Mouse (Mus musculus): Measurements from ENCODE around the gene Zfp661. TPM values are rescaled to one million over a fixed set of nuclear protein-coding genes. Genes with fewer than 3 reads are reported as not detected.

Gene Zfp661
- polyA plus RNA-seq, 1 experiment, result 4.1 TPM

GRCm38 (mm10) chr2:127624786-127625185 lies 37.9 kb upstream of the Zfp661 start:
- 0 out of 2 replicates have a peak, but pooled peaks cover 1% of the 10 kb centered on the region for H3K27me3 ChIP-seq (replicated peaks; ENCODE audit: control insufficient read depth, insufficient read depth, low read length)
- DNase-seq, result no peak
- H3K4me3 ChIP-seq (ENCODE audit: insufficient read depth, low read depth, low read length), result no peak overlapping the region
- WGBS, result 96% methylated on average over 2 of the region's 2 CpGs
- peaks cover 4% of the 10 kb centered on the region; the same call in 1 of the 2 replicates for H3K4me1 ChIP-seq (ENCODE audit: control insufficient read depth, insufficient read depth, low read length)
- no peak for TF ChIP-seq POLR2A (IDR thresholded peaks at IDR 0.05; ENCODE audit: low read depth, low read length)
- TF ChIP-seq CTCF (conservative IDR thresholded peaks at IDR 0.05; ENCODE audit: insufficient read depth, insufficient read length, low read depth, low read length), result no peak
- H3K36me3 ChIP-seq (ENCODE audit: control insufficient read depth, insufficient read depth, low read length), result no peaks in the 10 kb centered on the region
- H3K27ac ChIP-seq (ENCODE audit: insufficient read depth, low read depth, low read length), result peak overlapping the region; percentile 94

- Histone ChIP-seq H3K27me3 (replicated peaks; ENCODE audit: control insufficient read depth, insufficient read depth, low read length) (0 out of 2 replicates have a peak, but pooled peaks cover 1% of the 10 kb centered on the region), H3K36me3 (ENCODE audit: control insufficient read depth, insufficient read depth, low read length) (no peaks in the 10 kb centered on the region), H3K4me3 (ENCODE audit: insufficient read depth, low read depth, low read length) (no peak overlapping the region), H3K27ac (ENCODE audit: insufficient read depth, low read depth, low read length) (no peak overlapping the region), H3K4me1 (ENCODE audit: control insufficient read depth, insufficient read depth, low read length) (peaks cover 10% of the 10 kb centered on the region; the same call in 1 of the 2 replicates)
- no peak for DNase-seq
- 43% methylated on average over 3 of the region's 3 CpGs for WGBS
- TF ChIP-seq POLR2A (IDR thresholded peaks at IDR 0.05; ENCODE audit: low read depth, low read length) (no peak), CTCF (conservative IDR thresholded peaks at IDR 0.05; ENCODE audit: insufficient read depth, insufficient read length, low read depth, low read length) (no peak)
Observed at GRCm38 (mm10) chr2:127622065-127622464, 35.2 kb upstream of the Zfp661 start.

DNA sequence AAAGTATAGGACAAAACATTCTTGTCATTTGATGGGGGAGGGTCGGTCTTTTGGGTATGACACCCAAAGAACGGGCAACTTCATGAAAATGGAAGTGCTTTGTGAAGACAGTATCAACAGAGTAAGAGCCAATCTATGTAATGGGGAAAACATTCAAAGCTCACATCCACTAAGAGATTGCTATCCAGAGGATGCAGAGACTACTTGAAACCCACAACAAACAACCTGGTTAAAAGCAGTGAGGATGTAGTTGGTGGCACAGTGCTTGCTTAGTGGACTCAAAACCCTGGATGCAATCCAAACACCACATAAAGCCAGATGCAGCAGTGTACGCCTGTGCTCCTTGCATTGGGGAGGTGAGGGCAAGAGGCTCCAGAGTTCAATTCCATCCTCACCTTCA lies 32.4 kb upstream of the Zfp661 start:
- WGBS, result 87% methylated on average over 3 of the region's 3 CpGs

GRCm38 (mm10) chr2:127612288-127612687 lies 25.4 kb upstream of the Zfp661 start:
- TF ChIP-seq CTCF (conservative IDR thresholded peaks at IDR 0.05; ENCODE audit: insufficient read depth, insufficient read length, low read depth, low read length), result no peak
- TF ChIP-seq POLR2A (IDR thresholded peaks at IDR 0.05; ENCODE audit: low read depth, low read length), result no peak
- Histone ChIP-seq H3K27me3 (replicated peaks; ENCODE audit: control insufficient read depth, insufficient read depth, low read length) (no peaks in the 10 kb centered on the region), H3K4me3 (ENCODE audit: insufficient read depth, low read depth, low read length) (no peak overlapping the region), H3K4me1 (ENCODE audit: control insufficient read depth, insufficient read depth, low read length) (peaks cover 3% of the 10 kb centered on the region; the same call in 1 of the 2 replicates), H3K36me3 (ENCODE audit: control insufficient read depth, insufficient read depth, low read length) (no peaks in the 10 kb centered on the region), H3K27ac (ENCODE audit: insufficient read depth, low read depth, low read length) (peak overlapping the region; percentile 32; the same call in 1 of the 2 replicates)
- WGBS, result 94% methylated on average over 4 of the region's 4 CpGs
- no peak for DNase-seq

More for the DNA sequence above, 32.4 kb upstream of the Zfp661 start:
- Histone ChIP-seq H3K27me3 (replicated peaks; ENCODE audit: control insufficient read depth, insufficient read depth, low read length) (0 out of 2 replicates have a peak, but pooled peaks cover 1% of the 10 kb centered on the region), H3K4me1 (ENCODE audit: control insufficient read depth, insufficient read depth, low read length) (peaks cover 6% of the 10 kb centered on the region; the same call in 1 of the 2 replicates), H3K4me3 (ENCODE audit: insufficient read depth, low read depth, low read length) (no peak overlapping the region), H3K27ac (ENCODE audit: insufficient read depth, low read depth, low read length) (peak overlapping the region; percentile 52; the same call in 1 of the 2 replicates), H3K36me3 (ENCODE audit: control insufficient read depth, insufficient read depth, low read length) (no peaks in the 10 kb centered on the region)
- TF ChIP-seq CTCF (conservative IDR thresholded peaks at IDR 0.05; ENCODE audit: insufficient read depth, insufficient read length, low read depth, low read length), result no peak
- TF ChIP-seq POLR2A (IDR thresholded peaks at IDR 0.05; ENCODE audit: low read depth, low read length), result no peak
- no peak for DNase-seq

DNA sequence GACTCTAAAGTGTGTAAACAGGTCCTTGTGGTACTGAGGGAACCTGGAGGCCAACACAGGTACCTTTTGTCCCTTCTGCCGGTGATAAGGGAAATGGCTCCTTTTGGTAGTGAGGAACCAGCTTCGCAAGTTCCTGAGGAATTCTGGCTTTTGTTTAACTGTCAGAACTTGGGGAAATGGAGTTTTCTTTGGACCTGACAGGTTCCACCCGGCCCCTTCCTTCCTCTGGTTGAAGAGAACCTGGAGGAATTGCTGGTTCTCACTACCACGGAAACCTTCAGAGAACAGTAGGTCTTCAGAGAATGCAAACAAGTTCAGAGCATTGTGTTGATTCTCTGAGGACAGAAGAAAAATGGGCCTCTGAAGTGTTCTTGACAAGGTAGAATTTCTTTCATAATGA lies 24.5 kb upstream of the Zfp661 start:
- TF ChIP-seq POLR2A (IDR thresholded peaks at IDR 0.05; ENCODE audit: low read depth, low read length) (no peak), CTCF (conservative IDR thresholded peaks at IDR 0.05; ENCODE audit: insufficient read depth, insufficient read length, low read depth, low read length) (no peak)
- peaks cover 3% of the 10 kb centered on the region; the same call in 1 of the 2 replicates for H3K4me1 ChIP-seq (ENCODE audit: control insufficient read depth, insufficient read depth, low read length)
- H3K27me3 ChIP-seq (replicated peaks; ENCODE audit: control insufficient read depth, insufficient read depth, low read length), result no peaks in the 10 kb centered on the region
- no peak overlapping the region for H3K4me3 ChIP-seq (ENCODE audit: insufficient read depth, low read depth, low read length)
- 72% methylated on average over 4 of the region's 4 CpGs for WGBS
- DNase-seq, result peak; percentile 69
- H3K36me3 ChIP-seq (ENCODE audit: control insufficient read depth, insufficient read depth, low read length), result no peaks in the 10 kb centered on the region
- H3K27ac ChIP-seq (ENCODE audit: insufficient read depth, low read depth, low read length), result peak overlapping the region; percentile 61; the same call in 1 of the 2 replicates

- 33% methylated on average over 5 of the region's 5 CpGs for WGBS
- DNase-seq, result peak; percentile 22
- Histone ChIP-seq H3K36me3 (ENCODE audit: control insufficient read depth, insufficient read depth, low read length) (peaks cover 2% of the 10 kb centered on the region), H3K4me1 (ENCODE audit: control insufficient read depth, insufficient read depth, low read length) (peaks cover 3% of the 10 kb centered on the region; the same call in 1 of the 2 replicates), H3K4me3 (ENCODE audit: insufficient read depth, low read depth, low read length) (no peak overlapping the region), H3K27ac (ENCODE audit: insufficient read depth, low read depth, low read length) (peak overlapping the region; percentile 28), H3K27me3 (replicated peaks; ENCODE audit: control insufficient read depth, insufficient read depth, low read length) (no peaks in the 10 kb centered on the region)
- TF ChIP-seq POLR2A (IDR thresholded peaks at IDR 0.05; ENCODE audit: low read depth, low read length) (no peak), CTCF (conservative IDR thresholded peaks at IDR 0.05; ENCODE audit: insufficient read depth, insufficient read length, low read depth, low read length) (no peak)
Observed at GRCm38 (mm10) chr2:127608986-127609385, 22.1 kb upstream of the Zfp661 start.

- 36% methylated on average over 3 of the region's 3 CpGs for WGBS
- Histone ChIP-seq H3K36me3 (ENCODE audit: control insufficient read depth, insufficient read depth, low read length) (peaks cover 2% of the 10 kb centered on the region), H3K4me3 (ENCODE audit: insufficient read depth, low read depth, low read length) (no peak overlapping the region), H3K27me3 (replicated peaks; ENCODE audit: control insufficient read depth, insufficient read depth, low read length) (no peaks in the 10 kb centered on the region), H3K27ac (ENCODE audit: insufficient read depth, low read depth, low read length) (peak overlapping the region; percentile 28), H3K4me1 (ENCODE audit: control insufficient read depth, insufficient read depth, low read length) (peaks cover 3% of the 10 kb centered on the region; the same call in 1 of the 2 replicates)
- DNase-seq, result peak; percentile 71
- TF ChIP-seq POLR2A (IDR thresholded peaks at IDR 0.05; ENCODE audit: low read depth, low read length), result no peak
- 0 out of 2 replicates have a peak, but pooled peaks have one; percentile 2 for TF ChIP-seq CTCF (conservative IDR thresholded peaks at IDR 0.05; ENCODE audit: insufficient read depth, insufficient read length, low read depth, low read length)
Observed at GRCm38 (mm10) chr2:127608234-127608633, 21.3 kb upstream of the Zfp661 start.

Data from kidney, adult 2 months (tissue).